Mouse (Mus musculus) mature B cell (primary cell): ENCODE results near the gene Tnr.

Source experiments
- in situ Hi-C: fragments of 300-500 bp; cut with MboI; formaldehyde crosslinking; loops from 2 replicates; pipeline ENCODE4 v1.14.3; 2019

The Tnr gene

GRCm38 (mm10) chr1:159523578-159523977, at the start of gene Tnr:
TSS of gene Tnr (plus strand) at chr1:159523769.
- in situ Hi-C loops = no loop called here

- in situ Hi-C loops = no loop called here
These were observed 33.6 kb upstream of the Tnr start for GRCm38 (mm10) chr1:159489853-159490435.

- in situ Hi-C loops = no loop called here
These were observed 31.0 kb upstream of the Tnr start for GRCm38 (mm10) chr1:159492536-159492935.

GRCm38 (mm10) chr1:159493720-159494499, 29.7 kb upstream of the Tnr start:
- in situ Hi-C loops = no loop called here

- in situ Hi-C loops = no loop called here
These were observed 25.3 kb upstream of the Tnr start for GRCm38 (mm10) chr1:159498236-159498635.

- in situ Hi-C loops = no loop called here
These were observed 23.6 kb upstream of the Tnr start for GRCm38 (mm10) chr1:159499806-159500460.

GRCm38 (mm10) chr1:159501911-159502310, 21.7 kb upstream of the Tnr start:
- in situ Hi-C loops = no loop called here

GRCm38 (mm10) chr1:159510667-159511066, 12.9 kb upstream of the Tnr start:
- in situ Hi-C loops = no loop called here

- in situ Hi-C loops = no loop called here
These were observed 5.9 kb upstream of the Tnr start for GRCm38 (mm10) chr1:159517647-159518046.

- in situ Hi-C loops = no loop called here
These were observed 4.4 kb upstream of the Tnr start for GRCm38 (mm10) chr1:159519206-159519605.

- in situ Hi-C loops = no loop called here
These were observed 500 bp upstream of the Tnr start for GRCm38 (mm10) chr1:159523069-159523468.

GRCm38 (mm10) chr1:159524051-159524549, 531 bp downstream of the Tnr start:
- in situ Hi-C loops = no loop called here

GRCm38 (mm10) chr1:159532841-159533569, 9.4 kb downstream of the Tnr start:
- in situ Hi-C loops = no loop called here

GRCm38 (mm10) chr1:159535582-159535981, 12.0 kb downstream of the Tnr start:
- in situ Hi-C loops = no loop called here

GRCm38 (mm10) chr1:159537541-159537940, 14.0 kb downstream of the Tnr start:
- in situ Hi-C loops = no loop called here

- in situ Hi-C loops = no loop called here
These were observed 14.5 kb downstream of the Tnr start for GRCm38 (mm10) chr1:159538076-159538475.

- in situ Hi-C loops = no loop called here
These were observed 22.0 kb downstream of the Tnr start for GRCm38 (mm10) chr1:159545470-159546145.

GRCm38 (mm10) chr1:159551036-159551435, 27.5 kb downstream of the Tnr start:
- in situ Hi-C loops = no loop called here

GRCm38 (mm10) chr1:159551591-159552442, 28.2 kb downstream of the Tnr start:
- in situ Hi-C loops = no loop called here

GRCm38 (mm10) chr1:159561616-159562015, 38.0 kb downstream of the Tnr start:
- in situ Hi-C loops = no loop called here

- in situ Hi-C loops = no loop called here
These were observed 41.6 kb downstream of the Tnr start for GRCm38 (mm10) chr1:159565129-159565528.
